Mouse (Mus musculus): Measurements from ENCODE around the gene Arl14ep.

- no peak for TF ChIP-seq CTCF (IDR thresholded peaks at IDR 0.05; ENCODE audit: borderline replicate concordance, insufficient read depth, low read length)
- no peak for TF ChIP-seq POLR2A (IDR thresholded peaks at IDR 0.05; ENCODE audit: low read depth, low read length)
Measured at GRCm38 (mm10) chr2:106942451-106942850, 31.8 kb downstream of the Arl14ep start.
